Mouse (Mus musculus) megakaryocyte, embryonic 14.5 days (primary cell): ENCODE results near the gene Lsp1. TPM values are rescaled to one million over a fixed set of nuclear protein-coding genes. Genes with fewer than 3 reads are reported as not detected.

Source experiments
- H3K27me3 ChIP-seq: replicated peaks from 2 replicates; pipeline ENCODE3; 2012; ENCODE audit warnings: inconsistent platforms
- H3K36me3 ChIP-seq: replicated peaks from 2 replicates; pipeline ENCODE3; 2012; ENCODE audit warnings: low read length, inconsistent platforms, mixed read lengths
- H3K4me1 ChIP-seq: 2 replicates; pipeline ENCODE4 v1.6.1; 2012; ENCODE audit warnings: inconsistent platforms
- H3K4me3 ChIP-seq: replicated peaks from 2 replicates; pipeline ENCODE3; 2012; ENCODE audit warnings: moderate library complexity, mild to moderate bottlenecking, inconsistent platforms
- H3K9me3 ChIP-seq: 2 replicates; pipeline ENCODE4 v1.6.1; 2012; ENCODE audit warnings: inconsistent platforms
- FLI1 ChIP-seq: IDR thresholded peaks from 2 replicates; pipeline ENCODE4 v1.6.1; 2012; ENCODE audit warnings: low read length, inconsistent platforms, mixed read lengths
- GATA1 ChIP-seq: IDR thresholded peaks from 3 replicates; pipeline ENCODE4 v1.6.1; 2012; ENCODE audit warnings: mixed read lengths, low read length, inconsistent platforms, borderline replicate concordance
- polyA plus RNA-seq: library from polyadenylated mRNA; stranded (reverse); fragments of >175 nt; gene quantifications from 2 replicates; pipeline ENCODE4 v1.2.3, GENCODE M21; 2012; ENCODE audit warnings: low replicate concordance; ENCODE audit not compliant: insufficient read depth

The Lsp1 gene
- polyA plus RNA-seq, 1 experiment = 33.2 TPM

- Histone ChIP-seq H3K36me3 (no peaks in the 10 kb centered on the region), H3K4me3 (no peak overlapping the region), H3K9me3 (no peaks in the 10 kb centered on the region), H3K4me1 (0 out of 2 replicates have a peak, but pooled peaks cover 2% of the 10 kb centered on the region), H3K27me3 (peaks cover 83% of the 10 kb centered on the region)
- no peak for TF ChIP-seq FLI1
- no peak for TF ChIP-seq GATA1
Observed at GRCm38 (mm10) chr7:142496800-142497199, 36.2 kb downstream of the Lsp1 start.

- H3K27me3 ChIP-seq = peaks cover 81% of the 10 kb centered on the region
- H3K4me3 ChIP-seq = no peak overlapping the region
- no peak for TF ChIP-seq FLI1
- TF ChIP-seq GATA1 = no peak
- H3K4me1 ChIP-seq = 0 out of 2 replicates have a peak, but pooled peaks cover 2% of the 10 kb centered on the region
- H3K36me3 ChIP-seq = no peaks in the 10 kb centered on the region
- H3K9me3 ChIP-seq = no peaks in the 10 kb centered on the region
Observed at GRCm38 (mm10) chr7:142497775-142498174, 37.2 kb downstream of the Lsp1 start.

- H3K4me3 ChIP-seq = no peak within 1 kb of the TSS
- 0 out of 2 replicates have a peak, but pooled peaks cover 2% of the 10 kb centered on the region for H3K4me1 ChIP-seq
- peaks cover 79% of the 10 kb centered on the region for H3K27me3 ChIP-seq
- TF ChIP-seq GATA1 = no peak
- TF ChIP-seq FLI1 = no peak
- H3K36me3 ChIP-seq = no peaks in the 10 kb centered on the region
- no peaks in the 10 kb centered on the region for H3K9me3 ChIP-seq
Observed at GRCm38 (mm10) chr7:142498575-142498974, 38.0 kb downstream of the Lsp1 start, which contains the start of gene Tnnt3. Tnnt3 (plus strand) TSS chr7:142498836.

GRCm38 (mm10) chr7:142499010-142499721 lies 38.6 kb downstream of the Lsp1 start:
- Histone ChIP-seq H3K9me3 (no peaks in the 10 kb centered on the region), H3K36me3 (no peaks in the 10 kb centered on the region), H3K27me3 (peaks cover 79% of the 10 kb centered on the region), H3K4me1 (0 out of 2 replicates have a peak, but pooled peaks cover 2% of the 10 kb centered on the region), H3K4me3 (no peak overlapping the region)
- no peak for TF ChIP-seq FLI1
- TF ChIP-seq GATA1 = no peak

GRCm38 (mm10) chr7:142500032-142500431 lies 39.4 kb downstream of the Lsp1 start:
- no peaks in the 10 kb centered on the region for H3K9me3 ChIP-seq
- H3K4me1 ChIP-seq = 0 out of 2 replicates have a peak, but pooled peaks cover 2% of the 10 kb centered on the region
- no peaks in the 10 kb centered on the region for H3K36me3 ChIP-seq
- TF ChIP-seq FLI1 (no peak), GATA1 (no peak)
- peaks cover 82% of the 10 kb centered on the region for H3K27me3 ChIP-seq
- H3K4me3 ChIP-seq = no peak overlapping the region

GRCm38 (mm10) chr7:142503206-142503605 lies 42.6 kb downstream of the Lsp1 start:
- 0 out of 2 replicates have a peak, but pooled peaks cover 2% of the 10 kb centered on the region for H3K4me1 ChIP-seq
- no peak overlapping the region for H3K4me3 ChIP-seq
- H3K27me3 ChIP-seq = peaks cover 83% of the 10 kb centered on the region
- no peaks in the 10 kb centered on the region for H3K9me3 ChIP-seq
- TF ChIP-seq FLI1 (no peak), GATA1 (no peak)
- no peaks in the 10 kb centered on the region for H3K36me3 ChIP-seq

- TF ChIP-seq GATA1 (no peak), FLI1 (no peak)
- no peaks in the 10 kb centered on the region for H3K36me3 ChIP-seq
- H3K4me1 ChIP-seq = no peaks in the 10 kb centered on the region
- peaks cover 84% of the 10 kb centered on the region for H3K27me3 ChIP-seq
- no peaks in the 10 kb centered on the region for H3K9me3 ChIP-seq
- H3K4me3 ChIP-seq = no peak overlapping the region
Observed at GRCm38 (mm10) chr7:142505942-142506341, 45.3 kb downstream of the Lsp1 start.

GRCm38 (mm10) chr7:142506501-142506900 lies 45.9 kb downstream of the Lsp1 start:
- no peak for TF ChIP-seq GATA1
- no peak for TF ChIP-seq FLI1
- H3K27me3 ChIP-seq = peaks cover 83% of the 10 kb centered on the region
- no peaks in the 10 kb centered on the region for H3K36me3 ChIP-seq
- H3K9me3 ChIP-seq = no peaks in the 10 kb centered on the region
- H3K4me1 ChIP-seq = no peaks in the 10 kb centered on the region
- no peak overlapping the region for H3K4me3 ChIP-seq

- Histone ChIP-seq H3K36me3 (no peaks in the 10 kb centered on the region), H3K4me1 (no peaks in the 10 kb centered on the region), H3K27me3 (peaks cover 81% of the 10 kb centered on the region), H3K9me3 (no peaks in the 10 kb centered on the region), H3K4me3 (no peak overlapping the region)
- TF ChIP-seq FLI1 = no peak
- TF ChIP-seq GATA1 = no peak
Observed at GRCm38 (mm10) chr7:142507453-142507852, 46.8 kb downstream of the Lsp1 start.

- Histone ChIP-seq H3K27me3 (peaks cover 84% of the 10 kb centered on the region), H3K4me1 (no peaks in the 10 kb centered on the region), H3K4me3 (no peak overlapping the region), H3K9me3 (no peaks in the 10 kb centered on the region), H3K36me3 (no peaks in the 10 kb centered on the region)
- TF ChIP-seq GATA1 (no peak), FLI1 (no peak)
Observed at GRCm38 (mm10) chr7:142509518-142509917, 48.9 kb downstream of the Lsp1 start.
